Mouse (Mus musculus) lung, postnatal 0 days (tissue): ENCODE measurements around the gene Fam171b. TPM values are rescaled to one million over a fixed set of nuclear protein-coding genes. Genes with fewer than 3 reads are reported as not detected.

ENCODE experiments used
- ATAC-seq: fragments of 200-750 bp; cut with Nextera tagmentation; 2 replicates; pipeline ENCODE4 v1.8.0; 2017; ENCODE audit warnings: moderate library complexity
- DNase-seq: peaks from one replicate; pipeline ENCODE4 v3.0.0-alpha.2; 2016; ENCODE audit warnings: low spot score
- H3K27ac ChIP-seq: fragments of 300-500 bp; sonication (generic); 2 replicates; pipeline ENCODE4 v1.5.1; 2014; ENCODE audit warnings: antibody characterized with exemption, mild to moderate bottlenecking, low read length, mixed read lengths
- H3K27me3 ChIP-seq: fragments of 300-500 bp; sonication (generic); replicated peaks from 2 replicates; pipeline ENCODE4 v1.6.1; 2014; ENCODE audit warnings: low read length, mixed read lengths; ENCODE audit not compliant: insufficient read depth
- H3K36me3 ChIP-seq: fragments of 300-500 bp; sonication (generic); 2 replicates; pipeline ENCODE4 v1.6.1; 2014; ENCODE audit warnings: low read length, mixed read lengths; ENCODE audit not compliant: insufficient read depth
- H3K4me1 ChIP-seq: fragments of 300-500 bp; sonication (generic); 2 replicates; pipeline ENCODE4 v1.6.1; 2014; ENCODE audit warnings: antibody characterized with exemption, low read depth, low read length, mixed read lengths; ENCODE audit not compliant: insufficient read depth
- H3K4me2 ChIP-seq: fragments of 300-500 bp; sonication (generic); replicated peaks from 2 replicates; pipeline ENCODE4 v1.6.1; 2014; ENCODE audit warnings: low read depth, mild to moderate bottlenecking, low read length, moderate library complexity, mixed read lengths
- H3K4me3 ChIP-seq: fragments of 300-500 bp; sonication (generic); 2 replicates; pipeline ENCODE4 v1.5.1; 2014; ENCODE audit warnings: low read depth, low read length
- H3K9ac ChIP-seq: fragments of 300-500 bp; sonication (generic); replicated peaks from 2 replicates; pipeline ENCODE4 v1.6.1; 2014; ENCODE audit warnings: low read depth, mild to moderate bottlenecking
- H3K9me3 ChIP-seq: fragments of 300-500 bp; sonication (generic); 2 replicates; pipeline ENCODE4 v1.6.1; 2016; ENCODE audit warnings: low read length, mixed read lengths
- CTCF ChIP-seq: IDR thresholded peaks from 2 replicates; pipeline ENCODE4 v1.5.1; 2016; ENCODE audit warnings: antibody characterized with exemption, mild to moderate bottlenecking
- EP300 ChIP-seq: IDR thresholded peaks from 2 replicates; pipeline ENCODE4 v1.6.1; 2016; ENCODE audit warnings: antibody characterized with exemption, mild to moderate bottlenecking, control low read depth
- WGBS: fragments of 180-500 bp; shearing (Covaris S2); extraction: QIAGEN DNeasy Blood & Tissue Kit; methylation state at CpG from one replicate; pipeline ENCODE4 v1.1.7; 2014; 5-methylcytosine and 5-hydroxymethylcytosine counted together
- polyA plus RNA-seq: library from polyadenylated mRNA; unstranded; fragments of >200 nt; fragmentation: Nextera tagmentation; extraction: Ambion mirVana; gene quantifications from 2 replicates; pipeline ENCODE4 v1.2.1, GENCODE M21; 2015

The Fam171b gene
- polyA plus RNA-seq, result 0.26 and 0.29 TPM in 2 replicates

DNA sequence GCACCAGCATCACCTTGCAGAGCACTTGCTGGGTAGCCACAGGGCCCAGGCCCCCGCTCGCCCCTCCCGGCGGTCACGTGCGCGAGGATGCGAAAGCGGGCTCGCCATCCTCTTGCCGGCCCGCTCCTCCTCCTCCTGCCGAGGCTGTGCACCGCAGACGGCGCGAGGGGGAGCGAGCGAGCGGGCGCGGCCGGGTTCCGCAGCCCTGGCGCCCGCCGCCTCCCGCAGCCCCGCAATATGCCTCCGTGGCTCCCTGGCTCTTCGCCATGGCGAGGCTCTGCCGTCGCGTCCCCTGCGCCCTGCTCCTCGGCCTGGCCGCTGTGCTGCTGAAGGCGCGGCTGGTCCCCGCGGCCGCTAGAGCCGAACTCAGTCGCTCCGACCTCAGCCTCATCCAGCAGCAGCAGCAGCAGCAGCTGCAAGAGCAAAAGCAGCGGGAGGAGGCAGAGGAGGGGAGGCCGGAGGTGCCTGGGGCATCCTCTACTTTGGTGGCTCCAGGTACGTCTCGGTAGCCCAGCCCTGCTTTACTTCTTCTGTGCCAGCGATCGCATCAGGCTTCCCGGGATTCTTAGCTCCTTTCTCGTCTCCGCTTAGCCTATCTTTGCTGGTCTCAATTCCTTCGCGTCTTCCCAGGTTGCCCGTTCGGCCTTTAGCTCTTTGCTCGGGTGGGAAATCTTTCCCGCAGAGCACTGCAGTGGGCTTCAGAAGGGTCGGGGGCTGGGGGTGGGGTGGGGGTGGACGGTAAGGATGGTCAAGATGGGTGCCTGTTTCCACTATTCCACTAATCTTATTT is at the start of gene Fam171b:
Gene Fam171b (plus strand): TSS at position 154 of the 790 bp plus-strand sequence.
- Histone ChIP-seq H3K27ac (no peak within 1 kb of the TSS), H3K4me1 (peaks cover 3% of the 10 kb centered on the region; the same call in 1 of the 2 replicates)

GRCm38 (mm10) chr2:83766058-83766457 is 46.4 kb upstream of the Fam171b start:
- TF ChIP-seq CTCF (no peak), EP300 (no peak)
- no peaks in the 10 kb centered on the region for H3K9me3 ChIP-seq
- H3K4me2 ChIP-seq, result no peak overlapping the region
- no peak for DNase-seq
- no peak overlapping the region for H3K9ac ChIP-seq
- H3K4me3 ChIP-seq, result no peak overlapping the region
- H3K27ac ChIP-seq, result no peak overlapping the region
- no peaks in the 10 kb centered on the region for H3K27me3 ChIP-seq
- H3K4me1 ChIP-seq, result no peaks in the 10 kb centered on the region
- peaks cover 11% of the 10 kb centered on the region; the same call in 1 of the 2 replicates for H3K36me3 ChIP-seq
- 55% methylated on average over 6 of the region's 6 CpGs for WGBS
- ATAC-seq, result no peak

More for the DNA sequence above, at the start of gene Fam171b:
- H3K9me3 ChIP-seq, result no peaks in the 10 kb centered on the region
- H3K27me3 ChIP-seq, result no peaks in the 10 kb centered on the region
- under 1% methylated on average over 62 of the region's 63 CpGs for WGBS
- peak within 1 kb of the TSS; percentile 88 for H3K4me2 ChIP-seq
- ATAC-seq (peak; percentile 81), DNase-seq (peak; percentile 55)
- H3K9ac ChIP-seq, result no peak within 1 kb of the TSS
- TF ChIP-seq EP300, result no peak
- peak; percentile 29 for TF ChIP-seq CTCF
- no peaks in the 10 kb centered on the region for H3K36me3 ChIP-seq
- H3K4me3 ChIP-seq, result peak within 1 kb of the TSS; percentile 55

DNA sequence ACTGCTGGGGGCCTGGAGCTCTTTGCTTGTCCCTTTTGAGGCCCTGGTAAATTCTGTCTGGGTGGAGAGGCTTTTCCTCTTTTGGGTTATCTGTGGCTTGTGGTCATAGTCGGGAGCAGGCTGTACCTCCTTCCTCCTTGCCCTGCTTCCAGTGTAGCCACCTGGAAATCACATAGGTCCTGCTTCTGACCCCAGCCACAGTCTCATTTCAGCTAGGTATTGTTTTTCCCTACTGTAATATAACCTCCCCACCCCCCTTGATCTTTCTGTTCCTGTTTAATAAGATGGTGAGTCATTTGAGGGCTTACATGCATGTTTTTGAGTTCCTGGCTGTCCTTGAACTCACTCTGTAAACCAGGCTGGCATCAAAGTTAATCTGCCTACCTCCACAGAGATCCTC is 45.6 kb upstream of the Fam171b start:
- Histone ChIP-seq H3K27me3 (no peaks in the 10 kb centered on the region), H3K9me3 (no peaks in the 10 kb centered on the region), H3K4me1 (no peaks in the 10 kb centered on the region), H3K4me3 (no peak overlapping the region), H3K36me3 (peaks cover 12% of the 10 kb centered on the region; the same call in 1 of the 2 replicates), H3K4me2 (no peak overlapping the region), H3K27ac (no peak overlapping the region), H3K9ac (no peak overlapping the region)
- ATAC-seq (no peak), DNase-seq (no peak)
- WGBS, result 83% methylated on average over 1 of the region's 1 CpGs
- TF ChIP-seq CTCF (no peak), EP300 (no peak)

- Histone ChIP-seq H3K27ac (no peak overlapping the region), H3K9ac (no peak overlapping the region), H3K4me1 (no peaks in the 10 kb centered on the region), H3K4me3 (no peak overlapping the region), H3K4me2 (no peak overlapping the region), H3K36me3 (peaks cover 20% of the 10 kb centered on the region), H3K27me3 (no peaks in the 10 kb centered on the region), H3K9me3 (no peaks in the 10 kb centered on the region)
- no peak for TF ChIP-seq CTCF
- no peak for TF ChIP-seq EP300
- 94% methylated on average over 4 of the region's 4 CpGs for WGBS
- DNase-seq, result no peak
- ATAC-seq, result no peak
These were observed 44.0 kb upstream of the Fam171b start for GRCm38 (mm10) chr2:83768311-83769047.

- DNase-seq (peak; percentile 89), ATAC-seq (peak; percentile 68; the same call in 1 of the 2 replicates)
- H3K27ac ChIP-seq, result no peak overlapping the region
- H3K4me2 ChIP-seq, result no peak overlapping the region
- H3K4me1 ChIP-seq, result no peaks in the 10 kb centered on the region
- peaks cover 20% of the 10 kb centered on the region for H3K36me3 ChIP-seq
- no peak overlapping the region for H3K4me3 ChIP-seq
- no peaks in the 10 kb centered on the region for H3K27me3 ChIP-seq
- no peaks in the 10 kb centered on the region for H3K9me3 ChIP-seq
- peak; percentile 89 for TF ChIP-seq CTCF
- 0 out of 2 replicates have a peak, but pooled peaks have one; percentile 5 for TF ChIP-seq EP300
- H3K9ac ChIP-seq, result no peak overlapping the region
- WGBS, result 53% methylated on average over 7 of the region's 7 CpGs
These were observed 41.2 kb upstream of the Fam171b start for GRCm38 (mm10) chr2:83771155-83771812.
